Mouse (Mus musculus) liver, embryonic 16.5 days (tissue): ENCODE results near the gene Hsd17b12. TPM values are rescaled to one million over a fixed set of nuclear protein-coding genes. Genes with fewer than 3 reads are reported as not detected.
A peak's percentile ranks its signal among the peaks of the same experiment; 100 is the strongest.

Experiments used
- ATAC-seq: fragments of 200-750 bp; cut with Nextera tagmentation; 2 replicates; pipeline ENCODE4 v1.8.0; 2017; ENCODE audit warnings: low read depth, mild to moderate bottlenecking, moderate number of reproducible peaks, moderate library complexity
- H3K27ac ChIP-seq: fragments of 300-500 bp; sonication (generic); 2 replicates; pipeline ENCODE4 v1.5.1; 2014; ENCODE audit warnings: mild to moderate bottlenecking, low read length
- H3K27me3 ChIP-seq: fragments of 300-500 bp; sonication (generic); 2 replicates; pipeline ENCODE4 v1.6.1; 2014; ENCODE audit warnings: low read depth, low read length, mixed read lengths; ENCODE audit not compliant: control insufficient read depth, insufficient read depth
- H3K36me3 ChIP-seq: fragments of 300-500 bp; sonication (generic); 2 replicates; pipeline ENCODE4 v1.6.1; 2014; ENCODE audit warnings: mild to moderate bottlenecking; ENCODE audit not compliant: control insufficient read depth, insufficient read depth
- H3K4me1 ChIP-seq: fragments of 300-500 bp; sonication (generic); 2 replicates; pipeline ENCODE4 v1.6.1; 2014; ENCODE audit warnings: low read depth, low read length, mixed read lengths; ENCODE audit not compliant: control insufficient read depth
- H3K4me2 ChIP-seq: fragments of 300-500 bp; sonication (generic); 2 replicates; pipeline ENCODE4 v1.6.1; 2014; ENCODE audit warnings: low read depth, low read length, mixed read lengths
- H3K4me3 ChIP-seq: fragments of 300-500 bp; sonication (generic); 2 replicates; pipeline ENCODE4 v1.5.1; 2014; ENCODE audit warnings: low read depth, mild to moderate bottlenecking, low read length
- H3K9ac ChIP-seq: fragments of 300-500 bp; sonication (generic); 2 replicates; pipeline ENCODE4 v1.6.1; 2014; ENCODE audit warnings: low read depth, low read length
- H3K9me3 ChIP-seq: fragments of 300-500 bp; sonication (generic); replicated peaks from 2 replicates; pipeline ENCODE4 v1.6.1; 2016; ENCODE audit warnings: low read length; ENCODE audit not compliant: control insufficient read depth
- WGBS: fragments of 180-500 bp; shearing (Covaris S2); extraction: QIAGEN DNeasy Blood & Tissue Kit; methylation state at CpG from one replicate; pipeline ENCODE4 v1.1.7; 2014; ENCODE audit not compliant: insufficient replicate concordance; 5-methylcytosine and 5-hydroxymethylcytosine counted together
- polyA plus RNA-seq: library from polyadenylated mRNA; unstranded; fragments of >200 nt; fragmentation: Nextera tagmentation; extraction: Ambion mirVana; gene quantifications from 2 replicates; pipeline ENCODE4 v1.2.1, GENCODE M21; 2015

Hsd17b12 gene
- polyA plus RNA-seq, 1 experiment from 2014 or later, result 78.6 TPM

DNA sequence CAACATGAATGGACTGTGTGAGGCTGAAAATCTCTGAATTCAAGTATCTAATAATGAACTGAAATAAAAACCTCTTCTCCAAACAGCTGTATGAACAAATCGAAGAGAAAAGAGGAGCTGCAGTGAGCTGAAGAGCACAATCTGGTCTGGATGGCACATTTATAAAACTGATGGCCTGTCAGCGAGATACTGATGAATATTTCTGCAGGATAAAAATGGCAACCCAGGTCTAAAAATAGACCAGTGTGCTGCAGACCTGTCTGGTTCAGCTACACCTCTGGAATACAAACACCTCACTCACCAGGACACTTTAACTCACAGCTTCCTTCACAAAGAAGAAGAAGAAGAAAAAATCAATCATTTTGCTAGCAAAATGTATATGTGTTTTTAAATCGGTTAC, 29.3 kb downstream of the Hsd17b12 start:
- H3K4me2 ChIP-seq, result no peak overlapping the region
- 58% methylated on average over 3 of the region's 3 CpGs for WGBS
- H3K36me3 ChIP-seq, result no peaks in the 10 kb centered on the region
- no peak overlapping the region for H3K4me3 ChIP-seq
- no peaks in the 10 kb centered on the region for H3K4me1 ChIP-seq
- H3K9me3 ChIP-seq, result no peaks in the 10 kb centered on the region
- H3K27ac ChIP-seq, result no peak overlapping the region
- H3K9ac ChIP-seq, result no peak overlapping the region
- ATAC-seq, result no peak
- no peaks in the 10 kb centered on the region for H3K27me3 ChIP-seq

GRCm38 (mm10) chr2:94122182-94123041, 35.4 kb downstream of the Hsd17b12 start:
- Histone ChIP-seq H3K4me2 (no peak overlapping the region), H3K36me3 (no peaks in the 10 kb centered on the region), H3K4me1 (peaks cover 5% of the 10 kb centered on the region), H3K27ac (no peak overlapping the region), H3K9ac (no peak overlapping the region), H3K4me3 (no peak overlapping the region), H3K9me3 (no peaks in the 10 kb centered on the region), H3K27me3 (no peaks in the 10 kb centered on the region)
- no peak for ATAC-seq
- 48% methylated on average over 7 of the region's 7 CpGs for WGBS

- no peak overlapping the region for H3K4me2 ChIP-seq
- ATAC-seq, result no peak
- no peak overlapping the region for H3K9ac ChIP-seq
- H3K36me3 ChIP-seq, result no peaks in the 10 kb centered on the region; the same call in 1 of the 2 replicates
- no peaks in the 10 kb centered on the region for H3K27me3 ChIP-seq
- H3K4me3 ChIP-seq, result no peak overlapping the region
- no peak overlapping the region for H3K27ac ChIP-seq
- 78% methylated on average over 2 of the region's 2 CpGs for WGBS
- no peaks in the 10 kb centered on the region for H3K9me3 ChIP-seq
- no peaks in the 10 kb centered on the region for H3K4me1 ChIP-seq
Observed at GRCm38 (mm10) chr2:94103758-94104157, 54.0 kb downstream of the Hsd17b12 start.

GRCm38 (mm10) chr2:94089901-94090300, 67.9 kb downstream of the Hsd17b12 start:
- WGBS, result 72% methylated on average over 1 of the region's 1 CpGs
- no peak overlapping the region for H3K27ac ChIP-seq
- no peaks in the 10 kb centered on the region for H3K9me3 ChIP-seq

DNA sequence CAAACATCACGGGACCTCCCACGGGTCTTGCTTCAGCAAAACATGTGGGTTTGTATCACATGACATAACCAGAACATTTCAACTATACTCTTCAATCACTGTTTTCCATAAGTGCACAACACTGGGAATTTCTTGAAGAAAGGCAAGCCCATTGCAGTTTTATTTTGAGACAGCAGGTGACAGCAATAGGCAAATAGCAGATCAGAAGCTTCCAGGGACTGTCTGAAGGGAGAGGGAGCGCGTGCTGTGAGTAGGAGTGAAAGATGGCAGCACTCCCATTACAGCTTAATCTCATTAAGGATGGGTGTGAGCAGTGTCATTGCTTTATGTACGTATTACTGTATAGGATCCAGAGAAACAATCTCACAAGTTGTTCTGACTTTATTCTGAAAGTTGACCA, 88.3 kb downstream of the Hsd17b12 start:
- no peak overlapping the region for H3K4me3 ChIP-seq
- 69% methylated on average over 5 of the region's 5 CpGs for WGBS
- H3K4me1 ChIP-seq, result no peaks in the 10 kb centered on the region
- no peaks in the 10 kb centered on the region for H3K9me3 ChIP-seq
- no peak overlapping the region for H3K9ac ChIP-seq
- H3K4me2 ChIP-seq, result no peak overlapping the region
- no peak for ATAC-seq
- H3K27ac ChIP-seq, result no peak overlapping the region
- H3K36me3 ChIP-seq, result no peaks in the 10 kb centered on the region
- H3K27me3 ChIP-seq, result no peaks in the 10 kb centered on the region

More at GRCm38 (mm10) chr2:94089901-94090300, 67.9 kb downstream of the Hsd17b12 start:
- no peak overlapping the region for H3K4me3 ChIP-seq
- H3K9ac ChIP-seq, result no peak overlapping the region
- H3K36me3 ChIP-seq, result no peaks in the 10 kb centered on the region
- H3K4me2 ChIP-seq, result no peak overlapping the region
- no peaks in the 10 kb centered on the region for H3K4me1 ChIP-seq
- H3K27me3 ChIP-seq, result no peaks in the 10 kb centered on the region
- ATAC-seq, result no peak

- Histone ChIP-seq H3K27me3 (no peaks in the 10 kb centered on the region), H3K9ac (no peak overlapping the region), H3K36me3 (no peaks in the 10 kb centered on the region), H3K4me3 (no peak overlapping the region), H3K4me1 (no peaks in the 10 kb centered on the region), H3K27ac (no peak overlapping the region), H3K4me2 (peak overlapping the region; percentile 25), H3K9me3 (no peaks in the 10 kb centered on the region)
- ATAC-seq, result peak; percentile 43
- 70% methylated on average over 5 of the region's 5 CpGs for WGBS
Observed at GRCm38 (mm10) chr2:94066540-94067135, 91.1 kb downstream of the Hsd17b12 start.

DNA sequence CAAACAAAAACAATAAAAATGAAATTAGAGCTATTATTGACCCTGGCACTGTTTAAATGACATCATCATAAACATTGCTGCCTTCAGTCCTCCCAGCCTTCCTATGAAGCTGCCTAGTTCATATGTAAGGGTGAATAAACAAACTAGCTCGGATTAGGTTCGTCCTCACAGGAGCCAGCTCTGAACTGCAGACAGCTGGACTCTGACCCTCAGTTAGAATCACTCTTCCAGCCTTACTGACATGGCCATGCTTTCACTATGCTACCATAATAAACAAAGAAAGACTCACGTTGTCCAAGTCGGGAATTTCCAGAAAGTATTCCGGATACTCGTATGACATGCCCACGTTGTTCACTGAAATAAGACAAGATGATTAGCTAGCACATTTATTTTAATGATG, 91.6 kb downstream of the Hsd17b12 start:
- peak; percentile 90 for ATAC-seq
- Histone ChIP-seq H3K36me3 (no peaks in the 10 kb centered on the region), H3K4me1 (no peaks in the 10 kb centered on the region), H3K4me2 (peak overlapping the region; percentile 25), H3K4me3 (no peak overlapping the region), H3K9me3 (no peaks in the 10 kb centered on the region), H3K27ac (no peak overlapping the region), H3K27me3 (no peaks in the 10 kb centered on the region), H3K9ac (no peak overlapping the region)
- 60% methylated on average over 7 of the region's 7 CpGs for WGBS

- WGBS, result 67% methylated on average over 4 of the region's 4 CpGs
- ATAC-seq, result no peak
Observed at GRCm38 (mm10) chr2:94062791-94063190, 95.0 kb downstream of the Hsd17b12 start.

DNA sequence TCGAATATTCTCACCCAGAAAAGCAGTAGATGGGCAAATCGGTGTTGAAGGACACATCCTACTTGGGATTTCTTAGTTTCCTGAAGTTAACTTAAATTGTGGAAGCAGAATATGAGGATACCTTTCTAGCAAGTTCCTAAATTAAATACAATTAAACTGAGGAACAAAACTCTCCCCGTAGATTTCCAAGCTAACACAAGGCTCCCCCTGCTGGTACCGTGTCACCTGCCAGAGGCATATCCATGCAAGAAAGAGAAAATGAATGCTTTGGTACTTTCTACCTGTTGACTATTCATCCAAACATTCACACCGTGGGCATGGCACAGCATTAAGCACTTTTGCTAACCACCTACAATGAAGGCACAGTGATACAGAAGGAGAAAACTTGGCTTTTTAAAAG, 98.3 kb downstream of the Hsd17b12 start:
- no peak for ATAC-seq
- WGBS, result 67% methylated on average over 5 of the region's 5 CpGs
- H3K27me3 ChIP-seq, result no peaks in the 10 kb centered on the region

More at GRCm38 (mm10) chr2:94062791-94063190, 95.0 kb downstream of the Hsd17b12 start:
- no peaks in the 10 kb centered on the region for H3K27me3 ChIP-seq
- no peak overlapping the region for H3K4me3 ChIP-seq
- no peaks in the 10 kb centered on the region for H3K36me3 ChIP-seq
- no peak overlapping the region for H3K9ac ChIP-seq
- H3K4me1 ChIP-seq, result no peaks in the 10 kb centered on the region
- no peaks in the 10 kb centered on the region for H3K9me3 ChIP-seq
- no peak overlapping the region for H3K27ac ChIP-seq
- no peak overlapping the region for H3K4me2 ChIP-seq

More for the DNA sequence above, 98.3 kb downstream of the Hsd17b12 start:
- Histone ChIP-seq H3K4me2 (no peak overlapping the region), H3K36me3 (no peaks in the 10 kb centered on the region), H3K27ac (no peak overlapping the region), H3K9me3 (no peaks in the 10 kb centered on the region), H3K4me1 (no peaks in the 10 kb centered on the region), H3K9ac (no peak overlapping the region), H3K4me3 (no peak overlapping the region)
